Mouse (Mus musculus): ENCODE results near the gene Rad51ap1.

Gene Rad51ap1

GRCm38 (mm10) chr6:126939487-126940171, at the start of gene Rad51ap1, which contains the start of gene D6Wsu163e:
TSS of gene Rad51ap1 (minus strand) at chr6:126939587.
TSS of gene D6Wsu163e (plus strand) at chr6:126939962.
- DNase-seq, result peak; percentile 95 to 96

GRCm38 (mm10) chr6:126981539-126982234, 42.3 kb upstream of the Rad51ap1 start:
- DNase-seq, result peak; percentile 10 to 23

- no peak for DNase-seq
Observed at GRCm38 (mm10) chr6:126966241-126967026, 27.0 kb upstream of the Rad51ap1 start.

DNA sequence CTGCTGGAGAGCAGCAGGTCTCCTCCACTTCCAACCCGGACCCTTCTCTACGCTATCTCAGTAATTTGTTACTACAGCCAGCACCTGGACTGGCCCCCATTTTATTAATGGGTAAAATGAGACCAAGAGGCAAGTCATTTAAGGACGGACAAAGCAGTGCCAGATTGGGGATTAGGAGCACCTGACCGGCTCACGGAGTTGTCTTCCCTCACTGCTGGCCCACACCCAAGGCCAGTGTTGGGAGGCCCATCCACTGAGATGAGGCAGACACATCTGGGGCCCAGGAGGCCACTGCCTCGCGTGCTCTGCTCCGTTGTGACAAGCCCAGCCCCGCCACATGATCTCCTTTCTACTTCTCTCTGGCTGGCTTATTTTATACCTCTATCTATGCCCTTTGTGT, 24.0 kb upstream of the Rad51ap1 start:
- no peak for DNase-seq

GRCm38 (mm10) chr6:126962709-126963108, 23.3 kb upstream of the Rad51ap1 start:
- no peak for DNase-seq

DNA sequence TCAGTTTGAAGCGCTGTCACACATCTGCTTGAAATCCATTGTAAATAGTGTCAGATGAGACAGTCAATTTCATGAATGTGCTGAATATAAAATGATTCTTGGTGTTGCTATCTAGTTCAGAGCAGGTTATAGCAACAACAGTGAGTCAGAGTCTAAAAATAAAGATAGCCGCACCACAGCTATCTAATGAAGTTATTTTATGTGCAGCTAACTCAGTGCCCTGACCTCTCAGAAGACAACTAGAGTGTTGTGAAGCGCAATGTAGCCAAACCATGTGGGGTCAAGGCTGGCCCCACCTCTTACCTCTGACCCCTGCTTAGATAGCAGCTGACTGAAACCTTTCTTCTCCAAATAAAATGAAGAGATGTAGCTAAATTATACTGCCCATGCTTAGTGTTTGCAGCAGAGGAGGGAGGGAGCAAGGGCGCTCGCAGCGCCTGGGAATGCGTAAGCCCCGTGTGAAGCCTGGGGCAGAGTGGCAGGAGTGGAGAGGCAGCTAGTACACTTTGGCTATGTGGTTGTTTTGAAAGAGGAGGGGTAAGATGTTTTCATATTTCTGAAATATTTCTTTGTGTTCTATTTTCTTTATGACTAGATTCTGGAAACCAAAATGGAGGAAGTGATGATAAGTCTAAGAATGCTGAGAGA, 22.1 kb upstream of the Rad51ap1 start:
- DNase-seq, result no peak

DNA sequence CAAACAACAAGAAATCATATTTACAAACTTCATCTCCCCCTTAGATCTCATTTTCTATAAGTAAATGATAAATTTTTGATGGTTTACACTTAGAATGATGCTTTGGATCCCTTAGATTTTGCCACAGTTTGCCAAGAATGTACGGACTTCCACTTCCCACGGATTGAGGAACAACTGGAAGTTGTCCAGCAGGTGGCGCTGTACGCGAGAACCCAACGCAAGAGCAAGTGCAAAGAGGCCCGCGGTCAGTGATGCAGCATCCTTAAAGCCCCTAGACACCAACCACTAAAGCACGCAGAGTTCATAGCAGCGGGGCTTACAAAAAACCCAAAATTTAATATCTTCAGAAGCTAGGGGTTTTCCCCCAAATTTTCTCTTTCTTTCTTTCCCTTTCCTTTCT, 16.3 kb upstream of the Rad51ap1 start:
- peak; percentile 58 to 92 for DNase-seq

DNA sequence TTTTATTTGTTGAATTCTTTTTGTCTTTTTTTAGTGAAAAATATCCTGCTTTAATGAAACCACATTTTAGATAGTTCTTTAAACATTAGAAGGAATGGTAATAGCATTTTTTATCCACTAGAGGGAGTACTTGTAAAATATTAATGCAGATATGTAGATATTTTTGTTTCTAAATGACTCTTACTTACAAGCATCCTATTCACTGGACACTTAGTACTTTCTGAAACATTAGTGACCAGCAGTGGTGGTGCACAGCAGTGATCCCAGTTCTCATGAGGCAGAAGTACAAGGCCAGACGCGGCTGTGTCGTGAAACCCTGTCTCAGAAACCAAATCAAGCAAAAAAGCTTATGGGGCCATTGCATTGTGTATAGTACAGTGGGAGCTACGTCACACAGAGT, 8.9 kb upstream of the Rad51ap1 start:
- no peak for DNase-seq

- DNase-seq, result peak in 1 of 2 experiments; percentile 34
Observed at GRCm38 (mm10) chr6:126940451-126940850, 1.1 kb upstream of the Rad51ap1 start.

DNA sequence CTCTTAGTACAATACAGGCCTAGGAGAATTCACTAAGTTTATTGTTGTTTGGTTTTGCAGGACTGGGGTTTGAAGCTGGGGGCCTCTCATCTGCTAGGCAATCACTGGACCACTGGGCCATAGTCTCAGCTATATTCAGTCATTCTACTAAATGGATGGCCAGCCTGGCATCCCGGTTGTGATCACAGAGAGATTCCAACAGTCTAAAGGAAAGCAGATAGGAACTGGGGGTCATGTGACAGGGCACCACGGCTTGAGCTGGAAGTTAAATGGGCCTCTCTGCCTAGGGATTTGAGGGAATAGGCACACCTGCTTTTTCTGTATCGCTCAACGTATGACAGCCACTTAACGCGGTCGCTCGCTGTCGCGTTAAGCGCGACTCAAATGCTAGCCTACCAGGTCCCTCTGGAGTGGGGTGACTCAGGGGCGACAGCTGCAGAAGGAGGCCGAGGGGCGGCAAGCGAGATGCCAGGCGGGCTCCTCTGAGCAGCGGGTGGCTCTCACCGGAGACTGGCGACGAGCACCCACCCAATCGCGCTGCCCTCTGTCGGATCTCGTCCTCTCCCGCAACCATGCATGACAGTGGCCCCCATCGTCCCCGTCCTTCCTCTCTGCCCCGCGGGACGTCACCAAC, 417 bp downstream of the Rad51ap1 start:
- no peak for DNase-seq

GRCm38 (mm10) chr6:126938047-126938446, 1.3 kb downstream of the Rad51ap1 start:
- peak in 1 of 2 experiments; percentile 12 for DNase-seq

GRCm38 (mm10) chr6:126932896-126933295, 6.5 kb downstream of the Rad51ap1 start:
- DNase-seq, result no peak

DNA sequence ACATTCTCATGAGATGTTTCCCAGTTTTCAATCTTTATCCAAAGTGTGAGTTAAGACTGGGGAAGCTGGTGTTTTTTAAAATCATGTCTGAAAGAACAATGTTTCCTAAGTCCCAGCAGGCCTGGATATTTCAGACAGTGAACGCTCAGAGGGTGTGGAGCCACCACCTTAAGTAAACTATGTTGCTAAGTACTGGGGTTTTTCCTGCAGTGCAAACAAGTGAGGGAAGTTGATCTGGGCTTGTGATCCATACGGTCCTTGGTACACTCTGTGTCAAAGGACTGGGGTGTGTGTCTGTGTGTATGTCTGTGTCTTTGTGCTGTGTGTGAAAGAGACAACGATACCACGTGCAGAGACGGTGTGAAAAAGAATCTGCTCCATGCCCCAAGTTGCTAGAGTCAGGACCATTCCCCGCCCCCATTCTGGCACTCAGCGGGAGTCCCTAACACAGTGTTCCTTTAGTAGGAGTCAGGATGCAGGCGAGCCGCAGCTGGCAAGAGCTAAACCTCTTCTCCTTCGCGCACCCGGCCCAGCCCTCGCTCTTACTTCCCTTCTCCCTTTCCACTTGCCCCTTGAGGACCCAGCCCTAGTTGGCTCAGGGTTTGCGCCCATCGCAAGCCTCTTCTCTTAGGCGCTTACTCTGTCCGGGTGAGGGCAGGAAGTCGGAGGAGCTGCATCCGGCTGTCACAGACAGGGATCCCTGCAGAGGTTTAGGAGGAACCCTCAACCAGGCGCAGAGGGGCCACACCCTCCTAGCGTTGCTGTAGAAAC, 18.1 kb downstream of the Rad51ap1 start, which contains the start of gene Dyrk4:
TSS of gene Dyrk4 (minus strand) at position 729 of the 771 bp plus-strand sequence.
- DNase-seq, result peak; percentile 13 to 36

GRCm38 (mm10) chr6:126914928-126915327, 24.5 kb downstream of the Rad51ap1 start:
- DNase-seq, result no peak

DNA sequence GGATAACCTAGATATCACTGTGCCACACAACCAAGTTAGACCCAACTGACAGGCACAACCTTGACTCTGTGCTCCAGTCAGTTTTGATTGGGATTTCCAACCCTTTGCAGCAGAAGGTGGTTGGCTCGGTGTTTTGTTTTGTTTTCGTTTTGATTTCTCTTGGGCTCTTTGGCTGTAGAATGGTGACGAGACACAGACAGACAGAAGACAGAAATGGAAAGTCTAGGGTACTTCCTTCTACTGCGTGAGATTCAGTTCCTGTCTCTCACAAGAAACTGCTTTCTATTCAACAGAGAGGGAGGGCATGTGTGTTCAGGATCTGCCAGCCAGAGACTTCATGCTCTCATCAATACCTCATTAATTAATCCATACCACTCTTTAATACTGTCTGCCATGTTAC, 28.7 kb downstream of the Rad51ap1 start:
- no peak for DNase-seq

GRCm38 (mm10) chr6:126907876-126908275, 31.5 kb downstream of the Rad51ap1 start:
- DNase-seq, result no peak

DNA sequence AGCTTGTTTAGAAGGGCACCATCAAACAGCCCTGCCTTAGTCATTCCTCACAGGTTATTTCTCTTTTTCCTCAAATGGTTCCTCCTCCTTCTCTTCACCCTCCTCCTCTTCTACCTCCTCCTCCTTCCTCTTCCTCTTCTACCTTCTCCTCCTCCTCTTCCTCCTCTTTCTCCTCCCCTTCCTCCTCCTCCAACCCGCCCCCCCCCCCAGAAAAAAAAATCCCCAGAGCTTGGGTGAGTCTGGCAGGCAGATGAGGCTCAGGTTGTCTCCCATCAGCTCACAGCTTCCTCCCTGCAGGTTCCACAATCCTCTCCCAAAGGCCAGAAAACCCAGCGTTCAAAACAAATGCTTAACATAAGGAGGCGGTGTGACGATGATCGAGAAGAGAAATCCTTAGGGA, 32.0 kb downstream of the Rad51ap1 start:
- DNase-seq, result no peak

- DNase-seq, result no peak
Observed at GRCm38 (mm10) chr6:126877118-126877517, 62.3 kb downstream of the Rad51ap1 start.

All from kidney, postnatal 36 days (tissue).